Mouse (Mus musculus): ENCODE measurements around the gene I0C0044D17Rik. TPM values are rescaled to one million over a fixed set of nuclear protein-coding genes. Genes with fewer than 3 reads are reported as not detected.

The I0C0044D17Rik gene
- not detected for polyA plus RNA-seq (2014; fragmentation: Illumina TruSeq; extraction: RNeasy Lipid Tissue Mini Kit (QIAGEN cat#74804))

DNA sequence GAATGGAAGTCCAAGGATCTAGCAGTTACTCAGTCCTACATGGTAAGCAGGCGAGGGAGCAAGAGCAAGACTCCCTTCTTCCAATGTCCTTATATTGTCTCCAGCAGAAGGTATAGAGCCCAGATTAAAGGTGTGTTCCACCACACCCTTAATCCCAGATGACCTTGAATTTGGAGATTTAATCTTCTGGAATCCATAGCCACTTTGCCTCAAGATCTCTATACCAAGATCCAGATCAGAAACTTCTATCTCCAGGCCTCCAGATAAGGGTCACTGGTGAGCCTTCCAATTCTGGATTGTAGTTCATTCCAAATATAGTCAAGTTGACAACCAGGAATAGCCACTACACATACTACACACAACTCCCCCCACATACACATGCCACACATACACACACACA lies at the start of gene I0C0044D17Rik:
Gene I0C0044D17Rik, minus strand, starts transcription at position 101 of the 400 bp plus-strand sequence.

DNA sequence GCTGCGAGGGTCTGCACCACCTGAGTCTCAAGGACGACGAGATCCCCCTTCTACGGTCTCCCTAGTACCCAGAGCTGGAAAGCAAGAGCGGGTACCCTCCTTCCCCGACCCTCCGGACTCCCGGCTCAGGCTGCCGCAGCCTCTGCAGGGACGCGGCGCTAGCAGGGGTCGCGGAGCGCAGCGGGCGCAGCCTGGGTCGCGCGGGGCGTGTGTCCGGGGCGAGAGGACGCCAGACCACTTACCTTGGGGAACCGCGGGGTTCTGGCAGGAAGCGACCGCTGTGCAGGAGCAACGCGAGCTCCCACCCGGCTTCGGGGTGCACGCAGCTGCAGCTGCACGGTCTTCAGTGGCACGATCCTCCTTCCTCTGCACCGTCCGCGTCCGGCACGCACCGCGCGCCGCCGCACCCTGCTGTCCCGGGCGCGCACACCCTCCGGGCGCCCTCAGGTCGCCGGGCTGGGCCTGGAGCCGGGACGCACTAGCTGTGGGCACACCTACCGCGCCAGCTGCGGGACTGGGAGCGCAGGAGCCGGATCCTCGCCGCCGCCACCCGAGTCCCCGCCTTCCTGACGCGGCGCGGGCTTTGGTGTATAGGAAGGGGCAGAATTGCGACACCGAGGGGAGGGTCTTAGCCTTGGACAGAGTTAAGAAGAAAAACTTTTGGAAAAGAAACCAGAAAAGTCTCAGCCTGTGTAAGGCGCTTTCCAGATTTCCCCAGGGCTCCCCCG lies 6.3 kb downstream of the I0C0044D17Rik start, which contains the start of gene Kank4:
Gene Kank4, minus strand, starts transcription at position 354 of the 728 bp plus-strand sequence.

Other genes starting within 250 kb of the I0C0044D17Rik start
- gene L1td1, start 97.1 kb downstream of the I0C0044D17Rik start, polyA plus RNA-seq (2014; fragmentation: Illumina TruSeq; extraction: RNeasy Lipid Tissue Mini Kit (QIAGEN cat#74804)) = not detected
- 3.5 TPM for gene Kank4, start 6.3 kb downstream of the I0C0044D17Rik start, polyA plus RNA-seq (2014; fragmentation: Illumina TruSeq; extraction: RNeasy Lipid Tissue Mini Kit (QIAGEN cat#74804))
- 222 TPM for gene Usp1, start 100.0 kb upstream of the I0C0044D17Rik start, polyA plus RNA-seq (2014; fragmentation: Illumina TruSeq; extraction: RNeasy Lipid Tissue Mini Kit (QIAGEN cat#74804))
- 3.8 TPM for gene Angptl3, start 207.1 kb upstream of the I0C0044D17Rik start, polyA plus RNA-seq (2014; fragmentation: Illumina TruSeq; extraction: RNeasy Lipid Tissue Mini Kit (QIAGEN cat#74804))

All from ovary, adult 10 weeks (tissue).